17 mouse cellular contexts compared by ENCODE assay signal in genomic region chr11:62814625-62815024, GRCm38 (mm10). TPM values are rescaled to one million over a fixed set of nuclear protein-coding genes. Genes with fewer than 3 reads are reported as not detected.
DNase-seq lines count a peak whose midpoint lies in the region; ATAC-seq lines count a peak whose summit lies in the region.
"Had no signal": no experiment of that assay in that cellular context is flagged by ENCODE, and none has a peak within 500 bp of the region (broad histone marks: within the 10 kb centered on the region; RNA-seq: fewer than 3 reads in every experiment).

No protein-coding gene starts in this region.

- H3K4me2 ChIP-seq in forebrain, embryonic 11.5 days (ENCODE audit: low read depth, low read length, severe bottlenecking): no peak overlapping the region
- H3K4me2 ChIP-seq: embryonic facial prominence, embryonic 13.5 days; forebrain, embryonic 12.5 days; hindbrain, embryonic 13.5 days; liver, embryonic 12.5 days; neural tube, embryonic 13.5 days had no signal

- no peak overlapping the region for H3K27ac ChIP-seq in forebrain, embryonic 11.5 days (ENCODE audit: low read depth, low read length)
- H3K27ac ChIP-seq in forebrain, embryonic 10.5 days: no peak overlapping the region
- H3K27ac ChIP-seq: embryonic facial prominence, embryonic 13.5 days; forebrain, embryonic 12.5 days; hindbrain, embryonic 13.5 days; liver, embryonic 12.5 days; neural tube, embryonic 13.5 days had no signal

- H3K4me1 ChIP-seq in megakaryocyte, embryonic 14.5 days: peaks cover 48% of the 10 kb centered on the region
- no peaks in the 10 kb centered on the region for H3K4me1 ChIP-seq in forebrain, embryonic 11.5 days (replicated peaks; ENCODE audit: control insufficient read depth, insufficient read depth, low read length)
- H3K4me1 ChIP-seq in forebrain, embryonic 10.5 days: peaks cover 4% of the 10 kb centered on the region
- H3K4me1 ChIP-seq: hindbrain, embryonic 13.5 days had no signal

- H3K9ac ChIP-seq in forebrain, embryonic 11.5 days (ENCODE audit: low read length): no peak overlapping the region
- H3K9ac ChIP-seq: embryonic facial prominence, embryonic 13.5 days; forebrain, embryonic 12.5 days; hindbrain, embryonic 13.5 days; liver, embryonic 12.5 days; neural tube, embryonic 13.5 days had no signal

- peaks cover 21% of the 10 kb centered on the region for H3K27me3 ChIP-seq in megakaryocyte, embryonic 14.5 days (replicated peaks)
- no peaks in the 10 kb centered on the region for H3K27me3 ChIP-seq in forebrain, embryonic 11.5 days (ENCODE audit: control insufficient read depth, insufficient read depth, low read length)
- no peaks in the 10 kb centered on the region; the same call in 1 of the 2 replicates for H3K27me3 ChIP-seq in forebrain, embryonic 10.5 days (ENCODE audit: poor library complexity, severe bottlenecking)
- H3K27me3 ChIP-seq: embryonic facial prominence, embryonic 13.5 days; hindbrain, embryonic 13.5 days; neural tube, embryonic 13.5 days had no signal

- no peaks in the 10 kb centered on the region for H3K9me3 ChIP-seq in megakaryocyte, embryonic 14.5 days
- H3K9me3 ChIP-seq in forebrain, embryonic 11.5 days (ENCODE audit: control insufficient read depth, low read length): no peaks in the 10 kb centered on the region
- no peaks in the 10 kb centered on the region for H3K9me3 ChIP-seq in forebrain, embryonic 10.5 days
- H3K9me3 ChIP-seq: embryonic facial prominence, embryonic 13.5 days; forebrain, embryonic 12.5 days; G1E; hindbrain, embryonic 13.5 days; liver, embryonic 12.5 days; neural tube, embryonic 13.5 days had no signal

- peak; percentile 8 to 13 for DNase-seq in cerebellum, postnatal 36 days
- no peak for DNase-seq in cerebellum, adult 8-10 months
- no peak for DNase-seq in forebrain, embryonic 11.5 days (ENCODE audit: low spot score)
- DNase-seq in forebrain, embryonic 10.5 days (ENCODE audit: extremely low spot score, low spot score): no peak
- DNase-seq: adrenal gland, postnatal 10 days; heart, adult 11 months; right cerebral cortex, postnatal 4 days; thymus, postnatal 25 days had no signal

- no peak for ATAC-seq in megakaryocyte, adult 5-6 weeks (ENCODE audit: poor library complexity, severe bottlenecking)
- ATAC-seq in megakaryocyte progenitor cell, adult 5-6 weeks (replicated peaks; ENCODE audit: poor library complexity): peak; percentile 70
- ATAC-seq in forebrain, embryonic 11.5 days (replicated peaks; ENCODE audit: low FRiP score): no peak
- ATAC-seq: liver, embryonic 12.5 days had no signal

- 68% methylated on average over 4 of the region's 4 CpGs for WGBS in forebrain, embryonic 11.5 days
- WGBS in forebrain, embryonic 10.5 days: 56% methylated on average over 4 of the region's 4 CpGs

- H3K4me3 ChIP-seq in megakaryocyte, embryonic 14.5 days (replicated peaks): peak overlapping the region; percentile 38
- no peak overlapping the region for H3K4me3 ChIP-seq in forebrain, embryonic 11.5 days (ENCODE audit: low read depth, low read length)
- H3K4me3 ChIP-seq in forebrain, embryonic 10.5 days: no peak overlapping the region
- H3K4me3 ChIP-seq: embryonic facial prominence, embryonic 13.5 days; forebrain, embryonic 12.5 days; hindbrain, embryonic 13.5 days; liver, embryonic 12.5 days; neural tube, embryonic 13.5 days had no signal

- no peaks in the 10 kb centered on the region for H3K36me3 ChIP-seq in megakaryocyte, embryonic 14.5 days (replicated peaks; ENCODE audit: low read length)
- H3K36me3 ChIP-seq in forebrain, embryonic 11.5 days (ENCODE audit: control insufficient read depth, insufficient read depth, low read length): no peaks in the 10 kb centered on the region
- H3K36me3 ChIP-seq in forebrain, embryonic 10.5 days (replicated peaks): no peaks in the 10 kb centered on the region
- H3K36me3 ChIP-seq: embryonic facial prominence, embryonic 13.5 days; forebrain, embryonic 12.5 days; G1E; hindbrain, embryonic 13.5 days; liver, embryonic 12.5 days; neural tube, embryonic 13.5 days had no signal

RNA-seq across cellular contexts. Expression of gene Trim16, which starts 5.4 kb away (rescaled TPM):
- 0.47 and 3.6 TPM in 2 replicates for polyA plus RNA-seq in megakaryocyte, embryonic 14.5 days (2012; ENCODE audit: insufficient read depth, low replicate concordance)
- 15.4 and 25.5 TPM in 2 replicates for total RNA-seq in megakaryocyte, adult 5-6 weeks (2015)
- total RNA-seq in megakaryocyte, adult 5-6 weeks (2017): 21.4 and 22.8 TPM in 2 replicates
- 13.1 and 18.1 TPM in 2 replicates for total RNA-seq in megakaryocyte progenitor cell, adult 5-6 weeks (2015)
- total RNA-seq in megakaryocyte progenitor cell, adult 5-6 weeks (2017): 19.0 and 19.1 TPM in 2 replicates
- 3.5 and 4.3 TPM in 2 replicates for polyA plus RNA-seq in forebrain, embryonic 11.5 days (2014; fragmentation: Nextera tagmentation; extraction: Ambion mirVana)
- polyA plus RNA-seq in forebrain, embryonic 10.5 days (2016; fragmentation: Nextera tagmentation; extraction: Ambion mirVana): 2.4 and 2.8 TPM in 2 replicates
- polyA plus RNA-seq: G1E had no signal

RNA-seq across cellular contexts. Expression of gene Zfp286, which starts 25.4 kb away (rescaled TPM):
- 0.89 TPM in 1 of 2 replicates, not detected in the other for polyA plus RNA-seq in megakaryocyte, embryonic 14.5 days (2012; ENCODE audit: insufficient read depth, low replicate concordance)
- total RNA-seq in megakaryocyte, adult 5-6 weeks (2015): 0.18 and 0.33 TPM in 2 replicates
- 0.29 and 0.69 TPM in 2 replicates for total RNA-seq in megakaryocyte, adult 5-6 weeks (2017)
- 6.2 and 7.2 TPM in 2 replicates for total RNA-seq in megakaryocyte progenitor cell, adult 5-6 weeks (2015)
- 5.6 and 7.1 TPM in 2 replicates for total RNA-seq in megakaryocyte progenitor cell, adult 5-6 weeks (2017)
- 26.7 and 31.0 TPM in 2 replicates for polyA plus RNA-seq in forebrain, embryonic 11.5 days (2014; fragmentation: Nextera tagmentation; extraction: Ambion mirVana)
- 21.1 and 26.4 TPM in 2 replicates for polyA plus RNA-seq in forebrain, embryonic 10.5 days (2016; fragmentation: Nextera tagmentation; extraction: Ambion mirVana)
- polyA plus RNA-seq: G1E had no signal

RNA-seq across cellular contexts. Expression of gene Fbxw10, which starts 32.2 kb away (rescaled TPM):
- polyA plus RNA-seq in megakaryocyte, embryonic 14.5 days (2012; ENCODE audit: insufficient read depth, low replicate concordance): 0.36 TPM in 1 of 2 replicates, not detected in the other
- 0.41 and 1.3 TPM in 2 replicates for total RNA-seq in megakaryocyte, adult 5-6 weeks (2015)
- total RNA-seq in megakaryocyte, adult 5-6 weeks (2017): 1.7 and 1.8 TPM in 2 replicates
- total RNA-seq in megakaryocyte progenitor cell, adult 5-6 weeks (2015): 2.2 and 2.3 TPM in 2 replicates
- total RNA-seq in megakaryocyte progenitor cell, adult 5-6 weeks (2017): 1.2 and 4.1 TPM in 2 replicates
- 0.36 and 0.59 TPM in 2 replicates for polyA plus RNA-seq in forebrain, embryonic 11.5 days (2014; fragmentation: Nextera tagmentation; extraction: Ambion mirVana)
- polyA plus RNA-seq in forebrain, embryonic 10.5 days (2016; fragmentation: Nextera tagmentation; extraction: Ambion mirVana): 0.26 and 0.41 TPM in 2 replicates
- polyA plus RNA-seq: G1E had no signal

Comparison
In these comparisons a context has a peak if more than half of its experiments do, and no peak if none do; other contexts are left out.
1. DNase-seq: peak in cerebellum, postnatal 36 days (2 of 2); none in cerebellum, adult 8-10 months (single experiment), forebrain, embryonic 11.5 days (single experiment) and forebrain, embryonic 10.5 days (single experiment).
2. RNA of gene Zfp286, which starts 25.4 kb away (polyA plus RNA-seq): 26.7 to 31.0 TPM in forebrain, embryonic 11.5 days and 21.1 to 26.4 TPM in forebrain, embryonic 10.5 days; 0.89 TPM in megakaryocyte, embryonic 14.5 days; every median in the first group is over 10 times any median in the second.